Mouse (Mus musculus) cerebellum, adult 11 months (tissue): ENCODE results near the gene Cpa3.

Experiments
- DNase-seq: peaks from one replicate; pipeline ENCODE4 v3.0.0; 2022

Gene Cpa3

GRCm38 (mm10) chr3:20242050-20242449 is at the start of gene Cpa3:
Cpa3 (minus strand) TSS chr3:20242181.
- DNase-seq = no peak

GRCm38 (mm10) chr3:20291370-20291769 is 49.4 kb upstream of the Cpa3 start:
- no peak for DNase-seq

- no peak for DNase-seq
Observed at GRCm38 (mm10) chr3:20288761-20289160, 46.8 kb upstream of the Cpa3 start.

- no peak for DNase-seq
Observed at GRCm38 (mm10) chr3:20281796-20282195, 39.8 kb upstream of the Cpa3 start.

GRCm38 (mm10) chr3:20275633-20276032 is 33.7 kb upstream of the Cpa3 start, which contains the start of gene Cpb1:
Cpb1 (minus strand) TSS chr3:20275733.
- no peak for DNase-seq

- no peak for DNase-seq
Observed at GRCm38 (mm10) chr3:20254566-20255479, 12.8 kb upstream of the Cpa3 start.

GRCm38 (mm10) chr3:20243913-20244312 is 1.9 kb upstream of the Cpa3 start:
- no peak for DNase-seq

GRCm38 (mm10) chr3:20239741-20240140 is 2.2 kb downstream of the Cpa3 start:
- no peak for DNase-seq

GRCm38 (mm10) chr3:20236965-20237364 is 5.0 kb downstream of the Cpa3 start:
- DNase-seq = no peak

GRCm38 (mm10) chr3:20229027-20229426 is 13.0 kb downstream of the Cpa3 start:
- DNase-seq = no peak

- DNase-seq = no peak
Observed at GRCm38 (mm10) chr3:20225429-20225828, 16.6 kb downstream of the Cpa3 start.

- DNase-seq = no peak
Observed at GRCm38 (mm10) chr3:20222926-20223698, 18.9 kb downstream of the Cpa3 start.

GRCm38 (mm10) chr3:20222136-20222535 is 19.8 kb downstream of the Cpa3 start:
- no peak for DNase-seq

GRCm38 (mm10) chr3:20198869-20199268 is 43.1 kb downstream of the Cpa3 start:
- peak; percentile 4 for DNase-seq

- no peak for DNase-seq
Observed at GRCm38 (mm10) chr3:20197878-20198277, 44.1 kb downstream of the Cpa3 start.

GRCm38 (mm10) chr3:20188976-20189675 is 52.9 kb downstream of the Cpa3 start:
- DNase-seq = no peak

- no peak for DNase-seq
Observed at GRCm38 (mm10) chr3:20172394-20172793, 69.6 kb downstream of the Cpa3 start.

GRCm38 (mm10) chr3:20167487-20167886 is 74.5 kb downstream of the Cpa3 start:
- no peak for DNase-seq
